Mouse (Mus musculus) G1E (cell line): ENCODE measurements at regions not wholly inside any gene's neighbourhood (a gene's known extent, or its start where the extent isn't known, plus 50 kb on each side); places are given as distances from the start of the nearest gene placed in this dataset.

ENCODE experiments used
- CTCF ChIP-seq: IDR thresholded peaks from 2 replicates; pipeline ENCODE4 v1.5.1; 2012; ENCODE audit warnings: low read depth, low read length, inconsistent platforms, mixed read lengths
- GATA1 ChIP-seq: IDR thresholded peaks from 2 replicates; pipeline ENCODE4 v1.6.1; 2012; ENCODE audit warnings: borderline replicate concordance, low read length, inconsistent platforms, mixed read lengths
- POLR2AphosphoS5 ChIP-seq: IDR thresholded peaks from 2 replicates; pipeline ENCODE4 v1.6.1; 2012; ENCODE audit warnings: low read depth, low read length, inconsistent platforms; ENCODE audit not compliant: insufficient replicate concordance
- TAL1 ChIP-seq: conservative IDR thresholded peaks from 2 replicates; pipeline ENCODE4 v1.6.1; 2012; ENCODE audit warnings: low read depth, low read length, inconsistent platforms, mixed read lengths

DNA sequence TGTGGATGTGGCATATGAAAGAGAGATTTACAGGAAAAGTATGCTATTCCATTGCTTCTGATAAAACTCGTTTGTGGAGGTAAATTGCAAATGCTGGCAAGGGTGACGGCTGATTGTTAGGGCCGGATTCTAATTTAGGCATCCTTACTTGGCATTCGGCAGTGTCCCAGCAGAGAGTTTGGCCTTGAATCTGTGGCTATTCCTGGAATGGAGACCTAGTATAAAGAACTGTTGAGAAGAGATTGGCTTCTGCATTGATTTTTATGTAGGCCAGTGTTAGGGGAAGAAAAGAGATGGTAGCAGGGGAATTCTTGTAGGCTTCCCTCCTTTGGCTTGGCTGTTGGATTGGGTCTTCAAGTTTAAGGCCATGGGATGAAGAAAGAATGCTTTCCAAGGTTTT, 293.4 kb downstream of the Hace1 start:
- TF ChIP-seq CTCF = no peak
- TF ChIP-seq TAL1 = no peak
- TF ChIP-seq GATA1 = no peak
- no peak for TF ChIP-seq POLR2AphosphoS5
